Mouse (Mus musculus): ENCODE results near the gene Tent5b.
A peak's percentile ranks its signal among the peaks of the same experiment; 100 is the strongest.

Gene Tent5b

GRCm38 (mm10) chr4:133479458-133480184, at the start of gene Tent5b:
Gene Tent5b (plus strand): TSS chr4:133480132.
- DNase-seq (ENCODE audit: low spot score), result peak; percentile 95

- no peak for DNase-seq (ENCODE audit: low spot score)
Observed at GRCm38 (mm10) chr4:133431508-133431907, 48.4 kb upstream of the Tent5b start.

GRCm38 (mm10) chr4:133432560-133433171, 47.3 kb upstream of the Tent5b start:
- DNase-seq (ENCODE audit: low spot score), result no peak

- DNase-seq (ENCODE audit: low spot score), result no peak
Observed at GRCm38 (mm10) chr4:133435921-133436320, 44.0 kb upstream of the Tent5b start.

GRCm38 (mm10) chr4:133439460-133440376, 40.2 kb upstream of the Tent5b start:
- DNase-seq (ENCODE audit: low spot score), result no peak

GRCm38 (mm10) chr4:133440377-133440795, 39.5 kb upstream of the Tent5b start:
- DNase-seq (ENCODE audit: low spot score), result no peak

GRCm38 (mm10) chr4:133442194-133442593, 37.7 kb upstream of the Tent5b start:
- no peak for DNase-seq (ENCODE audit: low spot score)

- DNase-seq (ENCODE audit: low spot score), result no peak
Observed at GRCm38 (mm10) chr4:133443085-133443484, 36.8 kb upstream of the Tent5b start.

GRCm38 (mm10) chr4:133445727-133446126, 34.2 kb upstream of the Tent5b start:
- DNase-seq (ENCODE audit: low spot score), result no peak

- no peak for DNase-seq (ENCODE audit: low spot score)
Observed at GRCm38 (mm10) chr4:133447366-133447765, 32.6 kb upstream of the Tent5b start.

GRCm38 (mm10) chr4:133447967-133448366, 32.0 kb upstream of the Tent5b start:
- DNase-seq (ENCODE audit: low spot score), result no peak

GRCm38 (mm10) chr4:133448708-133449388, 31.1 kb upstream of the Tent5b start:
- no peak for DNase-seq (ENCODE audit: low spot score)

- DNase-seq (ENCODE audit: low spot score), result no peak
Observed at GRCm38 (mm10) chr4:133449726-133450125, 30.2 kb upstream of the Tent5b start.

GRCm38 (mm10) chr4:133451536-133451935, 28.4 kb upstream of the Tent5b start:
- peak; percentile 81 for DNase-seq (ENCODE audit: low spot score)

- DNase-seq (ENCODE audit: low spot score), result no peak
Observed at GRCm38 (mm10) chr4:133452433-133452832, 27.5 kb upstream of the Tent5b start.

GRCm38 (mm10) chr4:133458044-133458443, 21.9 kb upstream of the Tent5b start:
- DNase-seq (ENCODE audit: low spot score), result no peak

GRCm38 (mm10) chr4:133460006-133460405, 19.9 kb upstream of the Tent5b start:
- DNase-seq (ENCODE audit: low spot score), result no peak

GRCm38 (mm10) chr4:133460796-133461325, 19.1 kb upstream of the Tent5b start:
- no peak for DNase-seq (ENCODE audit: low spot score)

GRCm38 (mm10) chr4:133461362-133461761, 18.6 kb upstream of the Tent5b start:
- DNase-seq (ENCODE audit: low spot score), result no peak

- DNase-seq (ENCODE audit: low spot score), result no peak
Observed at GRCm38 (mm10) chr4:133463184-133463583, 16.7 kb upstream of the Tent5b start.

- DNase-seq (ENCODE audit: low spot score), result no peak
Observed at GRCm38 (mm10) chr4:133468080-133468479, 11.9 kb upstream of the Tent5b start.

GRCm38 (mm10) chr4:133469122-133469521, 10.8 kb upstream of the Tent5b start:
- no peak for DNase-seq (ENCODE audit: low spot score)
